8 mouse cellular contexts compared by ENCODE assay signal in genomic region chr9:71320246-71321155, GRCm38 (mm10).
DNase-seq lines count a peak whose midpoint lies in the region; ATAC-seq and TF ChIP-seq lines count a peak whose summit lies in the region.
"Had no signal": no experiment of that assay in that cellular context is flagged by ENCODE, and none has a peak within 500 bp of the region (broad histone marks: within the 10 kb centered on the region; RNA-seq: fewer than 3 reads in every experiment).

No protein-coding gene starts in this region.

- H3K27me3 ChIP-seq in hindbrain, postnatal 0 days (ENCODE audit: insufficient read depth, low read length), result no peaks in the 10 kb centered on the region
- no peaks in the 10 kb centered on the region for H3K27me3 ChIP-seq in hindbrain, embryonic 13.5 days
- no peaks in the 10 kb centered on the region for H3K27me3 ChIP-seq in ES-Bruce4 (ENCODE audit: control insufficient read depth, insufficient read depth, low read length, poor library complexity, severe bottlenecking)

- DNase-seq in hindbrain, postnatal 0 days (ENCODE audit: low spot score), result peak; percentile 32
- peak; percentile 31 for DNase-seq in 416B (ENCODE audit: low read depth)
- peak; percentile 43 for DNase-seq in embryo, embryonic 10.5 days (ENCODE audit: low spot score)
- no peak for DNase-seq in urinary bladder, postnatal 25 days (ENCODE audit: low spot score)
- no peak for DNase-seq in yolk sac, embryonic 10.5 days (ENCODE audit: low spot score)

- TF ChIP-seq EP300 in ES-Bruce4 (IDR thresholded peaks at IDR 0.05; ENCODE audit: insufficient read depth, low read depth, low read length), result no peak

- H3K27ac ChIP-seq in hindbrain, postnatal 0 days, result no peak overlapping the region
- H3K27ac ChIP-seq in hindbrain, embryonic 13.5 days, result no peak overlapping the region
- H3K27ac ChIP-seq in ES-Bruce4 (ENCODE audit: insufficient read depth, low read length), result no peak overlapping the region

- H3K9ac ChIP-seq in hindbrain, postnatal 0 days (replicated peaks; ENCODE audit: low read length), result no peak overlapping the region
- no peak overlapping the region for H3K9ac ChIP-seq in hindbrain, embryonic 13.5 days
- no peak overlapping the region for H3K9ac ChIP-seq in ES-Bruce4 (ENCODE audit: low read depth, poor library complexity, severe bottlenecking)

- WGBS in hindbrain, postnatal 0 days, result 55% methylated on average over 11 of the region's 11 CpGs
- WGBS in hindbrain, embryonic 13.5 days, result 51% methylated on average over 11 of the region's 11 CpGs

- no peak overlapping the region for H3K4me2 ChIP-seq in hindbrain, postnatal 0 days (ENCODE audit: low read depth, low read length)
- no peak overlapping the region for H3K4me2 ChIP-seq in hindbrain, embryonic 13.5 days

- TF ChIP-seq CTCF in hindbrain, postnatal 0 days (IDR thresholded peaks at IDR 0.05; ENCODE audit: low read depth), result peak; percentile 15
- peak; percentile 58 for TF ChIP-seq CTCF in ES-Bruce4 (IDR thresholded peaks at IDR 0.05; ENCODE audit: low read depth, low read length)

- no peak for TF ChIP-seq POLR2A in ES-Bruce4 (IDR thresholded peaks at IDR 0.05; ENCODE audit: insufficient read depth, low read length)

- H3K4me1 ChIP-seq in hindbrain, postnatal 0 days (ENCODE audit: insufficient read depth, low read length), result no peaks in the 10 kb centered on the region
- no peaks in the 10 kb centered on the region for H3K4me1 ChIP-seq in hindbrain, embryonic 13.5 days (replicated peaks)
- H3K4me1 ChIP-seq in ES-Bruce4 (ENCODE audit: control insufficient read depth, insufficient read depth, low read length), result no peaks in the 10 kb centered on the region

- H3K36me3 ChIP-seq in hindbrain, postnatal 0 days (ENCODE audit: insufficient read depth, low read length), result no peaks in the 10 kb centered on the region
- no peaks in the 10 kb centered on the region for H3K36me3 ChIP-seq in hindbrain, embryonic 13.5 days
- H3K36me3 ChIP-seq in ES-Bruce4 (ENCODE audit: control insufficient read depth, insufficient read depth, low read length, poor library complexity, severe bottlenecking), result no peaks in the 10 kb centered on the region

- no peak overlapping the region for H3K4me3 ChIP-seq in hindbrain, postnatal 0 days (ENCODE audit: low read length)
- no peak overlapping the region for H3K4me3 ChIP-seq in hindbrain, embryonic 13.5 days
- H3K4me3 ChIP-seq in ES-Bruce4 (ENCODE audit: low read depth, low read length), result no peak overlapping the region

- ATAC-seq in hindbrain, postnatal 0 days, result no peak
- no peak for ATAC-seq in hindbrain, embryonic 13.5 days (ENCODE audit: low FRiP score)
- ATAC-seq: midbrain, embryonic 16.5 days had no signal

- H3K9me3 ChIP-seq in hindbrain, postnatal 0 days (ENCODE audit: low read length), result no peaks in the 10 kb centered on the region
- H3K9me3 ChIP-seq in hindbrain, embryonic 13.5 days, result no peaks in the 10 kb centered on the region
- no peaks in the 10 kb centered on the region for H3K9me3 ChIP-seq in ES-Bruce4 (replicated peaks; ENCODE audit: control insufficient read depth, insufficient read depth, low read length, poor library complexity, severe bottlenecking)

Comparison
In these comparisons a context has a peak if more than half of its experiments do, and no peak if none do; other contexts are left out.
1. DNase-seq: peak in hindbrain, postnatal 0 days (single experiment), 416B (single experiment) and embryo, embryonic 10.5 days (single experiment); none in urinary bladder, postnatal 25 days (single experiment) and yolk sac, embryonic 10.5 days (single experiment).